Mouse (Mus musculus) testis, postnatal 14 days (tissue): ENCODE measurements around the gene Tmbim1.
A peak's percentile ranks its signal among the peaks of the same experiment; 100 is the strongest.
"Not testable (repeated sequence)": the region's sequence is repeated elsewhere in the genome, so short reads cannot be mapped to it uniquely, and the experiment has no call there.

Source experiments
- DNase-seq: peaks from one replicate; pipeline ENCODE4 v3.0.0; 2021; ENCODE audit warnings: low spot score

Gene Tmbim1

DNA sequence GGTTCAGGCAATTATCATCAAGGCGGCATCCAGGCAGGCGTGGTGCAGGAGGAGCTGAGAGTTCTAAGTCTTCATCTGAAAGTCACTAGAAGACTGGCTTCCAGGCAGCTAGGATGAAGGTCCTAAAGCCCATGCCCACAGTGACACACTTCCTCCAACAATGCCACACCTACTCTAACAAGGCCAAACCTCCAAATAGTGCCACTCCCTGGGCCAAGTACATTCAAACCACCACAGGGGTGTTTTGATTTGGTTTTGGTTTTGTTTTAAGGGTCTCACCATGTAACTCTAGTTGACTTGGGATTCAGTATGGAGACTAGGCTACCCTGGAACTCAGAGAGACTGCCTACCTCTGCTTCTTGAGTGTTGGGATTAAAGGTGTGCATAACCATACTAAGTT is at the start of gene Tmbim1:
TSS of gene Tmbim1 (minus strand) at position 101 of the 400 bp plus-strand sequence.
- DNase-seq = no peak

DNA sequence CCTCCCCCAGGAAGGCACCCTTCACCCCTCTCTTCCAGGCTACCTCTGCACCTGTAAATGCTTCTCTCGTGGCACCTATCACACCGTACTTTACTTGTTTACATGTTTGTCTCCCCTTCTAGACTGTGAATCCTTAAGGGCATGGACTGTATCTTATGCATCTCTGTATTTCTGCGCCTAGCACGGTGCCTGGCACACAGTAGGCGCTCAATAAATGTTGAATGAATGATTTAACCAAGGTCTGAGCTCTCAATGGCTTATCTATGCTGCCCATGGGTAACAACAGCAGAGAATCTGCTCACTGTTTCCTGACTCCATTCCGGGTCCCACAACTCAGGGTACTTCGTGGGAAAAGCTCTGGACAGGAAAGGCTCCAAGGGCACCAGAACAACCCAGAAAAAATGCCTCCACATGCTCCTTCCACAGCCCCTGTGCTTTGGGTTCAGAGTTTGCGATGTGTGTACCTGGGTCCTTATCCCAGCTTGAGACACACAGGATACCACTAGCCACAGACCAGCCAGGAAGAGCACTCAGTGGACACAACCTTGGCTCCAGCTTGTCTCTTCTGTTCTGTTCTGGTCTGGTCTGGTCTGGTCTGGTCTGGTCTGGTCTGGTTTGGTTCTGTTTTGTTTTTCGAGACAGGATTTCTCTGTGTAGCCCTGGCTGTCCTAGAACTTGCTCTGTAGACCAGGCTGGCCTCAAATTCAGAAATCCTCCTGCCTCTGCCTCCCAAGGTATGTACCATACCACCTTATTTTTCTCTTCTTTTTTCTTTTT is 48.2 kb upstream of the Tmbim1 start:
- no peak for DNase-seq

DNA sequence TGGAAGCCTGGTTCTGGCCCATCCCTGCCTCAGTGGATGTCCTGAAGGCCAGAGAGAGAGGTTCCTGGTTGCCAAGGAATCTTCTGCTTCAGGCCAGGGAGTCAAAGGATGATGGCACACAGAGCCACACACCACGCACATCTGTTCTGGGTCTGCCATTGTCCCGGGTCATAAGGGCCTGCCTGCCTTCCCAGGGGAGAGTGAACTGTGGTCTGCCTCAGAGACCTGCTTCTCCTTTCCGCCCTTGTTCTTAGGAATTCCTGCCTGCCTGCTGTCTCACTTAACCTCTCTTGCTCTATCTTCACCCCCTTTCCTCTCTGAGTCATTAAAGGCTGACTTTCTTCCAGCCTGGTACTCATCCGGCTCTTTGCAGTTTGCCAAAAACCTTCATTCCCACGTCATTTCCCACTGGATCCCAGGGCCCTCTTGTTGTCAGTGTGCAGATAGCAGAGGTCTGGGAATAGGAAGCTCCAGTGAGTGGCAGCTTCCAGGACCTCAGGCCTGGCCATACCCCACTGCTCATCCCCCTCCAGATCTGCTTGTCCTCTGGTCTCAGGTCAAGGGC is 47.2 kb upstream of the Tmbim1 start:
- DNase-seq = no peak

DNA sequence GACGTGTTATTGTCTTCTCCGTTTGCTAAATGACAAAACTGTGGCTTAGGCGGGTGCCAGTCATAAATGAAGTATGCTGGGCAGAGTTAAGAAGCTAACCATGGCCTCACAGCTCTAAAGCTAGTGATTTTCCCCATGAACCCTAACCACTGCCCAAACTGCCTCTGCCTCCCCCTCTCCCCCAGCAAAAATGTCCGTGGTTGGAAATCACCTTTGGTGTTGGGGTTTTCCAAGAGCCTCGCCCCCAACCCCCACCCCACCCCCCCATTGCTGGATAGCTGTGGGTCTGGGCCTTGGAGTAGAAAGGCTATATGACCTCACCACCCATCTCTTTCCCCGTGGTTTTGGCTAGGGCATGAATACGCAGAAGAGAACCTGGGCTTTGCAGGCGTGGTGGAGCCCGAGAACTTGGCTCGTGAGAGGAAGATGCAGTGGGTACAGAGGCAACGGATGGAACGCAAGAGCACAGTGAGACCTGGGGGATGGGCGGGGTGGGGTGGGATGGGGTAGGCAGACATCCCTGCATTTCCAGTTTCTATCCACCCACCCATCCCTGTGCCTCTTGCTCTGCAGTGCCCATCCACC is 45.9 kb upstream of the Tmbim1 start:
- DNase-seq = no peak

DNA sequence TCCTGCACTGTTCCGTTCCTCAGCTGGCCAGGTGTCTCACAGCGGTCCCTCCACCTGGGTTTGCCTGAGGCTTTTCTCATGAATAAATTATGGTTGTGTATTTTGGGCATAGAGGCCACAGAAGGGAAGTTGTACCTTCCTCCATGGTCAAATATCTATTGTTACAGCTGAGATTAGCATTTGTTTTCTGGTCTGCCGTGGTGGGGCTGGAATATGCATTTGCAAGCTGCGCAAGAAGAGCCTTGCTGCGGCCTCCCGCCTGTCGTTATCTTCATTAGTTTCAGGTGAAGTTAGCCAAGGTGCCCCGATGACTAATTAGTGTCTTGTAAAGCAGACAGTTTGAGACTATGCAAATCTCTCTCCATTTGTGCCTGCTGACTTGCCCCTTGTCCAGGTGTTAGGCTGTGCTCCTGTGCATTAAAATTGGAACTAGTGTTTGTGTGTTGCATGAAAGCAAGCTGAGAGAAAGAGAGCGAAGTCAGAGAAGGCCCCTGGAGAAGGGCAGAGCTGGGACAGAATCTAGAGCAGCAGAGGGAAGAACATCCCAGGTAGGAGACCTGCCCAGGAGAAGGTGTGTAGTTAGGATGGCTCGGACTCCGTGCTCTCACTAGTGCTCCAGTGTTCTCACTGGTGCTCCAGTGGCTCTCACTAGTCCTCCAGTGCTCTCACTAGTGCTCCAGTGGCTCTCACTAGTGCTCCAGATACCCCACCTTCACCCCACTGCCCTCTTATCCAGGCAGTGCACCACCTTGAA is 38.9 kb upstream of the Tmbim1 start:
- DNase-seq = no peak

DNA sequence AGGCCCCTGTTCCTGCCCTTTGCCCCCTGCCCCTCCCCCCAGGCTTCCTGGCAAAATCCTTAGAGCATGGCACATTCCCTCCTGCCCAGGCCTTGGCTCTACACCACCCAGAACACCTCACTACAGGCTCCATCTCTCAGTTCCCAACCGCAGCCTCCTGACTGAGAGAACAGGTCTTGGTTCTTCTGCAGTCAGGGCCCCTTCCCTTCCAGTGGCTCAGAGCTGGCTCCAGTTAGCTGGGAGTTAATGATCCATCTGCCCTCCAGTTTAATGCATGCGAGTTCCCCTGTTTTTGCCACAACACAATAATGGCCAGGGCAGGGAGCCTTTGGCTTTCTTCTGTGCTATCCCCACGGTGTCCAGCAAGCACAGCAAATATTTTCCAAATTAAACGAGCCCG is 37.7 kb upstream of the Tmbim1 start:
- DNase-seq = no peak

DNA sequence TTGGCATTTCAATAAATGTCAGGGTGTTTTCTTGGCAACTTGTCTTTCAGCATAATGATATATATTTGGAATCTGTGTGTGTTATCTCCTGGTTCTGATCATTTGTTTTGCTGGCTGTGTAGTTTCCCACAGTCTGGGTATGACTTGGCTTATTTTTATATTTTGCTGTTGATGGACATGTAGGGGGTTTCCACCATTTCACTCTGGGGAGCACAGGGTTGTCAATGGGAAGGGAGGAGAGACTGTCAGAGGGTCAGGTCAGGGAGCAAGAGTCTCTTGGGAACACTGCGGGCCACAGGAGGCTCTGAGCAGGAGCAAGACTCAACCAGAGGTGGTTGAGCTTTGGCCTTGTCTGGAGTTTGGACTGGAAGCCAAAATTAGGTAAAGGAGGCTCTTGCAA is 36.9 kb upstream of the Tmbim1 start:
- DNase-seq = no peak

DNA sequence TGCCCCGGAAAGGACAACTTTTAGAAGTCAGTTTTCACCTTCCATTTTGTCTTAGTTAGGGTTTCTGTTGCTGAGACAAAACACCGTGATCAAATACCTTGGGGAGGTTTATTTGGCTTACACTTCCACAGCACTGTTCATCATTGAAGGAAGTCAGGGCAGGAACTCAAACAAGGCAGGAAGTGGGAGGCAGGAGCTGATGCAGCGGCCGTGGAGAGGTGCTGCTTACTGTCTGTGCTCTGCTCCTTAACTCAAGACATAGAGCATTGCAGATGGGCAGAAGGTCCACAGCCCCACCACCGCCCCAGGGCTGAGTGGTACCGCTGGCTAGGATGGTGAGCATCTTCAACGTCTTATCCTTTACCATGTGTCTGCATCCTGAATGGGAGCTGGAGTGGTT is 36.5 kb upstream of the Tmbim1 start:
- DNase-seq = no peak

DNA sequence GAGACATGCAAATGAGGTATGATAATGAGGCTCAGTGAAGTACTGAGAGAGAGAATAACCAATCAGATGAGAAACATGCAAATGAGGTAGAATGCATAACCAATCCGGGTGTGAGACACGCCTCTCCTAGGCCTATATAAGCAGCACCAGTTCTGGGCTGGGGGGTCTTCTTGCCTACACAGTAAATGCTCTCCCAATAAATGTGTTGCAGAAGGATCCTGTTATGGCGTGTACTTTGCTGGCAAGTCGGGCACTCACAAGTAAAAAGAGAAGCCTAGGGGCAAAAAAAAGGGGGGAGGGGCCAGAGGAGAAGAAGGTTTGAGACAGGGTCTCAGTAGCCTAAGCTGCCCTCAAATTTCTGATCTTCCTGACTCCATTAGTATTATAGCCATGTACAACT is 35.6 kb upstream of the Tmbim1 start:
- not testable (repeated sequence) for DNase-seq

DNA sequence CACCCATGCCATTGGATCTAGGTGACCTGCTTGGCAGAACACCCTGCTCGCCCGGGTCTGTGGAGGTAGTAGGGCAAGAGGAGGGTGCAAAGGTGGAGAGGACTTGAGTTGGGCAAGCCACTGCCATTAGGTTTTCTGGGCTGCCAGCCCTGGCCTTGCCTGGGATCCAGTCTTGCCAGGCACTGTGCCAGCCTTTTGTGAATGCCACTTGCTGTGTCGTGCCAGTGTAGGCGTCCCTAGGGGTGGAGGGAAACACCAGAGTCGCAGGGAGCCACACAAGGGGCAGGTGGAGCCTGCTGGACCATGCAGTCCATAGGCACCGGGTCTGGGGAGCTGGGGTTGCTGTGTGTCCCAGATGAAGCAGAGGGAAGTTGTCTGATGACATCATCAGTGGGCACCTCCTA is 34.9 kb upstream of the Tmbim1 start:
- DNase-seq = peak; percentile 61

DNA sequence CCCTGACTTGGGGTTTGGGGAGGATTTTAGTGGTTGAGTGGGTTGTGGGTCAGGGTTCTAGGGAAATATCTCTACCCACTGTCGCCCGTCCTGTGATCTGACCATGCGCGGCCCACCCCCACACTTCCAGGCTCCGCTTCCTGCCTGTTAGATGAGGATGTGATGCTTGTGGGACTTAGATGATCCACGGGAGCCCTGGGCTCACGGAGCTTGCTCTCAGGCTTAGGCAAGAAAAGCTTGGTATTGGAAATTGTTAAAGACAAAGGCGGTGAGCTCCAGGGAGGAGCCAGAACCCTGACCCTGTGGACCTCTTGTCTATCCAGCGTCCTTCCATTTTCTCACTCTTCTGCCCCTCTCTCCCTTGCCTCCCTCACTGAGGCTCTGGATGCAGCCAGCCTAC is 34.5 kb upstream of the Tmbim1 start:
- DNase-seq = no peak

DNA sequence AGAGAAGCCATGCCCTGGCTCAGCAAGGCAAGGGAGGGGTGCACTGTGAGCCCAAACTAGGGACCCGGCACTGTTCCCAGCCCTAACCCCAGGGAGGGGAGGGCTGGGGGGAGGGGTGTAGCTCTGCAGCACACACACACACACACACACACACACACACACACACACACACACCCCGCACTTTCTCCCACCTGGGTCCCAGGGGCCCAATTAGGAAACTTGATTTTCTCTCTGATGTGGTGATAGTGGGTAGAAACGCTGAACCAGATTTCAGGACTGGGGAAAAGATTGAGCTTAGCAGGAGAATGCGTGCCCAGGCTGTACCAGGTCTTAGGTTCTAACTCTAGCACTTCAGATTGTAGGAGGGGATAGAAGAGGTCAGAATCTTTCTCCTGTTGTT is 33.2 kb upstream of the Tmbim1 start:
- no peak for DNase-seq

DNA sequence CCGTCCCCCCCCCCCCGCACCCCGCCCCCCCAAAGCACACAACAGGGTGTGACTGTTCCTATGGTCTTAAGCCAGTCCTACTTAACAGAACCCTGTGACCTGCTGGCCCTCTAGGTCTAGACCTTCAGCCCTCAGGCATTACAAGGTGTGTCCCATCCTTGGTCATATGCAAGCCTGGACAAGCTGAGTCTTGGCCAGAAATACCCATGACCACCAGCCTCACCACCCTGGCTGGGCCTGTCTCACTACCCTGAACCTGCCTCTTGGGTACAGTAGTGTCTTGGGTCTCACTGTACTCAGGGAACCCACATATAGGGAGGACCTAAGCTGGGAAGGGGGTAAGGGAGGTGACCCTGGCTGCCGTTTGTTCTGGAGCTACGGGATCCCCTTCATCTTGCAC is 32.6 kb upstream of the Tmbim1 start:
- DNase-seq = no peak

DNA sequence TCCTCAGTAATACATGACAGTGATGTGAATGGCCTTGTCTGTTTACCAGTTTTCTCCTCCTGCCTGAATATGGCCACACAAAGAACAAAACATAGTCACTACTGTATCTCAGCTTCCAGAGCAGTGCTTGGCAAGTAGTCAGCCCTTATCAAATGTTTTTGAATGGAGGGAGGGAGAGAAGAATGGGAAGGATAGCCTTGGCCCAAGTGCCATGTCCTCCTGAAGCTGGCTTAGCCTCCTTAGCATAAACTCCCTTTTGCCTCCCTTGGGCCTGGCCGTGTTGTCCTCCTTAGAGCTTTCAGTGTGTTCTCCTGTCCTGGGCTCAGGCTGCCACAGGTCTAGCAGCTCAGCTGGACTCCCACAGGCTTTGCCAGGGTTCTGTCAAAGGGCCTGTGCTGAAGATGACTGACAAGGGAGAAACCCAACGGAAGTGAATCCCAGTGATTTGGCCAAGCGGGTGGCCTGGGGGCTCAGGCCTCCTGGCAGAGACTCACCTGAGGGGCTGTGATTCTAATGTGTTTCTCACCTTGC is 31.9 kb upstream of the Tmbim1 start:
- peak; percentile 79 for DNase-seq

DNA sequence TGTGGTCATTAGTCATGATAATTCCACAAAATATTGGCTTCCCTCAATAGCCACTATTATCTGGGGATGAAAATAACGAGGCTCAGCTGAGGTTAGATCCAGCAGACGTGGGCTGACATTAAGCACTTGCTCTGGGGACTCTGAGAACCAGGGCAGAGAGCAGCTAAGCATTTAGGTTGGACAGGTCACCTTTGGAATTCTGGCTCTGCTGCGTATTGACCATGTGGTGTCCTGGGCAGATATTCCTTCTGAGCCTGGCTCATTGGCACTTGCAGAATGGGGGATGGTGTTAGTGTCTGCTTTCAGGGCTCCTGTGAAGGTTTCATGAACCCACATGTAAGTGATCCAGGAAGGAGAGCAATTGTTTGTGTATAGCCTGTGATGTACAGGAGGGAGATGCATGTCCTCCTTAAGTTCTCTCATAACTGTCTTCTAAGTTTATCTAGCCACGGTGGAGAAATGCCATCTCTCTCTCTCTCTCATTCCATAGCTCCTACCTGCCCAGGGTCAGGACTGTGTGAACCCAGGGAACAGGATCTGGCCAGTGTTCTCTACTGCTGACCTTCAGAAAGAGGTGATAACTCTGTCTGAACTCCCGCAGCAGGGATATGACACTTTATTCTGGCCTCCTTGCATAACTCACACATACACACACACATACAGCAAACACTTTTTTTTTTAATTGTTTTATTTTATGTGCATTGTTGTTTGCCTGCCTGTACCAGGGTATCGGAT is 30.2 kb upstream of the Tmbim1 start:
- DNase-seq = no peak

DNA sequence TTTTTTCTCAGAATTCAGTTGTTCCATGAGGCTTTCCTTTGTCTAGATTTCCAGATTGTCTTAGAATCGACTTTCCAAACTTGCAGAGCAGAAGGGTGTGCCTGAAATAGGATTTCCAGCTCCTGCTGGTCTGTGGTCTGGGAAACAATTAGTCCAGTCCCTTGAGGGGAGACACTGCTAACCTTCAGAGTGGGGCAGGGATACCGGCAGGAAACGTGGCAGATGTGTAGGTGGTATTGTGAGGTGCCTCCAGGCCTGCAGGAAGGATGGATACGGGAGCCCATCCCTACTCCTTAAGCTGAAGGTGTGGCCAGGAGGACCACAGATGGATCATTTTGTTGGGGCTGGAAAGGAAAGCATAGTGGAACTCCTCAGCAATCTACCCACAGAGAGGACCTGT is 29.6 kb upstream of the Tmbim1 start:
- DNase-seq = no peak

DNA sequence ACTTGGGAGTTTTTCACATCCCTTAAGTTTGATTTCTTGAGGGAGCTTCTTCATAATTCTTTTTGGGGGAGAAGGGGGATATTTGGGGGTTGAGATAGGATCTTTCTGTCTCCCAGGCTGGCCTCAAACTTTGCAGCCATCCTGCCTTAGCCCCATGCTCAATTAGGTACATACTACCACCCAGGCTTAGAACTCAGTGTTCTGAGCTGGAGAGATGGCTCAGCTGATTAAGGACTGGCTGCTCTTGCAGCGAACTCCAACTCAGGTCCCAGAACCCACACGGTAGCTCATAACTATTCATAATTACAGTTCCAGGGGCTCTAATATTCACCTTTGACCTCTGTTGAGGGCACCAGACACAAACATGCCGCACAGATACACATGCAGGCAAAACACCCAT is 29.2 kb upstream of the Tmbim1 start:
- no peak for DNase-seq

DNA sequence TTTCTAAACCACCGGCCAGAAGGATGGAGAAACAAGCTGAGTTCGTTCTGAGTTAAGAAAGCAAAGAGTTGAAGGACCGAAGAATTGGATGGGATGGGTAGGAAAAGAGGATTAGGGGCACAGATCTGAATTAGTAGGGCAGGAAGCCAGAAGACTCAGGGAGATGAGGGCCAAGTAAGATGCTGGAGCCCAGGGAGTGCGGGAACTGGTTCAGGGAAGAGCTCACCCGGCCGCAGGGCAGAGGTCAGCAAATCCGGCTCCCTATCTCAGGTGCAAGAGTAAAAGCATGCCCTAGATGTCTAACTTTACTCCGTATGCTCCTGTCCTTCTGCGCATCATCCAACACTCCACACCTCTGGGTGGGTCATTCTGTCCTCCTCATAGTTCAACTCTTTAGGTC is 27.5 kb upstream of the Tmbim1 start:
- DNase-seq = no peak

DNA sequence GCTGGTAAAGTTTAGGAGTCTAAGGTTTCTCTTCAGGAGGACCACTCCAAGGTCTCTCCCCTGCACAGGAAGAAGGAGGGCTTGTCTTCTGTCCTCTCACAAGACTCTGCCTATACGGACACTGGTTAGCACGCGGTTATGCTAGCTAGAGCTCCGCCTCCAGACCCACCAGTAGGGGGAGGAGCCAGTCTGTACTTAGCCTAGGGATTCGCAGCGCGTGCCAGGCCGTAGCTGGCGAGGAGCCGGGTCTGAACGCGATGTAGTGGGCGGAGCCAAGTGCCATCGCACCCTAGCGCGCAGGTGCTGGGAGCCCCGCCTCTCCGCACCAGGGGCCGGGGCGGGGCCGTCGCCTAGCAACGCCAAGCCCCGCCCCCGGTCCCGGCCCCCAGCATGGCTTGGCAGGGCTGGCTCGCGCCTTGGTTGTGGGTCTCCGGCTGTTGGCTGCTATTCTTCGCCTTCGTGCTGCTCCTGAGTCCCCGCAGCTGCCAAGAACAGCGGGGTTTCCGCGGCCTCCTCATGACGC is 26.9 kb upstream of the Tmbim1 start:
- peak; percentile 94 for DNase-seq

DNA sequence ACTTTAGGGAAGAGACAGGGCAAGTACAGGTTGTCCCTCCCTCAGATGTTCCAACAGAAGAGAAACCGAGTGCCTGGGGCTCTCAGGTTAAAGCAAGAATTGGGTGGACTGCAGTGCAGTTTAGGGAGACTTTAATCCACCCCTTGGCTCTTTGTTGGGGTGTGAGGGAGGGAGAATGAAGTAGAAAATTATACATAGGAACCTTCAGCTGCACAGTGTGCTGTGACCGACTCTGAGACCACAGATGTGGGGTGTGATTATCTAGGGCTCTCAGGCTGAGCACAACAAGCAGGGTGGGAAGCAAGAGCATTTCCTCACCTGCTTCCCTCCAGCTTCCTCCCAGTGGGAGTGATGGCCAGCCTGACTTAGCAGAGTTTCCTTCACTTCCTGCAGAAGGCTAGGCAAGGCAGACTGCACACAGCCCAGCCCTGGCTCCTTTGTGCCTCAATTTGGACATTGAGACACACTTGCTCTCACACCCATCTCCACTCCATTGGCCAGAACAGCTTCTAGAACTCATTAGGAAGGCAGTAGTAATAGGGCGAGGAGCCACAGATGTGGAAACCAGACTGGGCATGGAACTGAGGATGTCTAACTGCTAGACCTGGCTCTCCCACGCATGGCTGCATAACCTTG is 25.7 kb upstream of the Tmbim1 start:
- DNase-seq = no peak

DNA sequence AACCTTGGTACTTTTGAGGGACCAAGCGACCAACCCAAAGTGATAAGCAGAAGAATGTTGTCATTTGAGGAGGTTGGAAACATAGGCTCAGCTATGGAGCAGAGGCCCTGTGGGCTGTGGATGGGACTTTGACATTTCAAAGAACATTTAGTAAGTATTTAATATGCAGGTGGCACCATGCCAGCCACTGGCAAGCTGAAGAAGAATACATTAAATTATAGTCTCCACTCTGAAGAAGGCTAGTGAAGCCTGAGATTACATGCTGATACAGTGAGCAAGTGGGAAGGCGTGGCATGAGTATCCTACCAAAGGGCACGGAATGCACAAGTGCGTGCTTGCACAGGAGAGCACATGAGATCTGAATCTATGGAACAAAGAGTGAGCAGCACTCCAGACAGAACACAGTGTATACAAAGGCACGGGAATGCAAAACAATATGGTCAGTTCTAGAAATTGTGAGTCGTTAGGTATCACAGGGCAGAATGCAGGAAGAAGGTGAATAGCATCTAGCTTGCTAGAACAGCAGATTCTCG is 24.5 kb upstream of the Tmbim1 start:
- no peak for DNase-seq
